Mouse (Mus musculus) cerebellum, adult 2 months (tissue): Measurements from ENCODE around the gene Strn. TPM values are rescaled to one million over a fixed set of nuclear protein-coding genes. Genes with fewer than 3 reads are reported as not detected.
"Not testable (repeated sequence)": the region's sequence is repeated elsewhere in the genome, so short reads cannot be mapped to it uniquely, and the experiment has no call there.

Experiments used
- DNase-seq, 2 experiments: peaks; one replicate each; pipeline ENCODE4 v3.0.0; 2021
- H3K27ac ChIP-seq: fragments of 200-500 bp; 2 replicates; pipeline ENCODE4 v1.5.1; 2012; ENCODE audit warnings: low read length, control low read depth, inconsistent platforms; ENCODE audit not compliant: insufficient read depth
- H3K27me3 ChIP-seq: fragments of 200-500 bp; 2 replicates; pipeline ENCODE4 v1.6.1; 2012; ENCODE audit warnings: inconsistent platforms, mild to moderate bottlenecking, low read length, moderate library complexity; ENCODE audit not compliant: control insufficient read depth, insufficient read depth
- H3K4me1 ChIP-seq: fragments of 200-500 bp; 2 replicates; pipeline ENCODE4 v1.6.1; 2011; ENCODE audit warnings: low read length; ENCODE audit not compliant: control insufficient read depth, insufficient read depth
- H3K4me3 ChIP-seq: fragments of 200-500 bp; replicated peaks from 2 replicates; pipeline ENCODE3; 2011; ENCODE audit warnings: mild to moderate bottlenecking, low read depth, low read length, control low read depth; ENCODE audit not compliant: insufficient read depth
- CTCF ChIP-seq: fragments of 200-500 bp; IDR thresholded peaks from 2 replicates; pipeline ENCODE4 v1.5.1; 2011; ENCODE audit warnings: low read depth, mild to moderate bottlenecking, control low read depth, low read length, moderate library complexity, borderline replicate concordance; ENCODE audit not compliant: insufficient read depth
- POLR2A ChIP-seq: fragments of 200-500 bp; IDR thresholded peaks from 2 replicates; pipeline ENCODE4 v1.6.1; 2011; ENCODE audit warnings: low read length, control low read depth, borderline replicate concordance; ENCODE audit not compliant: insufficient read depth
- WGBS: fragments of 180-500 bp; shearing (Covaris S2); methylation state at CpG from one replicate; pipeline ENCODE4 v1.1.7; 2018; 5-methylcytosine and 5-hydroxymethylcytosine counted together
- polyA plus RNA-seq: library from polyadenylated mRNA; depleted of rRNA; stranded (reverse); fragments of >200 nt; gene quantifications from 2 replicates; pipeline ENCODE4 v1.2.3, GENCODE M21; 2012

Gene Strn
- polyA plus RNA-seq, 1 experiment, result 25.0 TPM

DNA sequence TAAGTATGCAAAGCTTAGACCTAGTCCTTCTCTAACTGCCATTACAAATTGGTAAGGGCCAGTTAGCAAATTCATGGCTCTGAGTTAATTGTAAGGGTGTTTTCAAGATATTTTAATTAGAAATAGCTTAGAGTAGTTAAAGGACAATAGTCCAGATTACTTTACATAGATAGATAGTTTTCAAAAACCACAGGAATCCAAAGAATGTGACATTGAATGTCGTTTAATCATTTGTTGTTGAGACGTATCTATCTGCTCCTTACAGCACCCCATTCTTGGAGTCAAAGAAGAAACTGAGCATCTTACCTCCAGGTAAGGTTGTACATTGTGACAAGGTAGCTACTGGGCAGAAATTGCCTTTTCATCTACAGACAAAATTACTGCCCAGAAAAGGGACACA lies 26.7 kb downstream of the Strn start:
- TF ChIP-seq POLR2A (no peak), CTCF (no peak)
- Histone ChIP-seq H3K27me3 (no peaks in the 10 kb centered on the region), H3K4me1 (no peaks in the 10 kb centered on the region; the same call in 1 of the 2 replicates), H3K4me3 (no peak overlapping the region), H3K27ac (no peak overlapping the region)
- no peak for DNase-seq
- 82% methylated on average over 2 of the region's 2 CpGs for WGBS

- TF ChIP-seq POLR2A, result no peak
- no peak for DNase-seq
- Histone ChIP-seq H3K4me3 (no peak overlapping the region), H3K4me1 (no peaks in the 10 kb centered on the region; the same call in 1 of the 2 replicates), H3K27me3 (no peaks in the 10 kb centered on the region), H3K27ac (no peak overlapping the region)
- WGBS, result 30% methylated on average over 7 of the region's 7 CpGs
These were observed 28.6 kb downstream of the Strn start for GRCm38 (mm10) chr17:78708422-78708821.

DNA sequence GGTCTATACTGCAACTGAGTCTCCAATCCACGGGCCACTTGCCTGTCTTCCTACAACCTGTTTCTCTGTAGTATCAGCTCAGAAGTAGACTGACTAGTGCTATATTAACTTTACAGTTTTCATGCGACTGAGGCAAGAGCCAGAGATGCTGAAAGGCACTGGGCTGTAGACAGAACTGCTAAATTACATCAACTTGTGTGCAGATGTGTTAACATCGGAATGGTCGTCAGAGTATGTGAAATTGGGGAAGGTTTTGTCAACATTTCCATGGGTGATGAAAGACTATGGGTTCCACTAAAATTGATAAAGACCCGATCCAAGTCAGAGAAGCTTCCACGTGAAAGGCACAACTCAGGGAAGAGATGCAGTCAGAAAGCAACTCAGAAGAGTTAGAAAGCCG lies 34.0 kb downstream of the Strn start:
- Histone ChIP-seq H3K4me3 (no peak overlapping the region), H3K27ac (no peak overlapping the region), H3K4me1 (no peaks in the 10 kb centered on the region), H3K27me3 (no peaks in the 10 kb centered on the region)
- WGBS, result 94% methylated on average over 7 of the region's 7 CpGs
- TF ChIP-seq CTCF, result no peak
- TF ChIP-seq POLR2A, result no peak
- no peak for DNase-seq

DNA sequence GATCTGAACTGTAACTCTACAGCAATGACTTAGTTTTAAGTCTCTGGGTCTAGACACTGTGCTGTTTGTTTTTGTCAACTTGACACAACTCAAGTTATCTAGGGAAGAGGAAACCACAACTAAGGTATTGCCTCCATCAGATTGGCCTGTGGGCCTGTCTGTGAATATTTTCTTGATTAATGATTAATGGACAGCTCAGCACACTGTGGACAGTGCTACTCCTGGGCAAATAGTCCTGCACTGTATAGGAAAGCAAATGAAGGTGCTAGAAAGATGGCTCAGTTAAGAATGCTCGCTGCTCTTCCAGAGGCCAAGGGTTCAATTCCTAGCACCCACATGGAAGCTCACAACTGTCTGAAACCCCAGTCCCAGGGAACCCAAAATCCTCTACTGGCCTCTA lies 38.0 kb downstream of the Strn start:
- DNase-seq, result no peak
- Histone ChIP-seq H3K27me3 (no peaks in the 10 kb centered on the region), H3K27ac (no peak overlapping the region), H3K4me3 (no peak overlapping the region), H3K4me1 (no peaks in the 10 kb centered on the region)
- TF ChIP-seq POLR2A (no peak), CTCF (no peak)
- WGBS, result 95% methylated on average over 1 of the region's 1 CpGs

DNA sequence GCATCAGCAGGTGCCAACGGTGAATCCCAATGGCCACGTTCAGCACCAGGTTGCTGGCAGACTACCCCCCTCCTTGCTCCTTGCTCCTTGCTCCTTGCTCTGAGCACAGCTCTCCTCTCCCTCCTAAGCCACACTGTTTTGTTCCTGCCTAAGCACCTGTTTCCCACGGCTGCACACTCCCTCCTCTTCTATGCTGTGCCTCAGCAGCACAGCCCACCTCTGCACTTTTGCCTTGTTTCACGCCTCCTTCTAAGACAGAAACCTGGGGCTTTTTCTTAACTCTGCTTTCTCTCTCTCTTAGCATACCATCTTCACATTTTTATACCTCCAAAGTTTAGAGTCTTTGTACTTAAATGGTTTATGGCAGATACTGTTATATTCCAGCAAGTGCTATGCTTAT lies 39.5 kb downstream of the Strn start:
- TF ChIP-seq CTCF, result no peak
- TF ChIP-seq POLR2A, result no peak
- no peak overlapping the region for H3K27ac ChIP-seq
- H3K4me3 ChIP-seq, result no peak overlapping the region
- H3K4me1 ChIP-seq, result no peaks in the 10 kb centered on the region
- no peak for DNase-seq
- WGBS, result 93% methylated on average over 4 of the region's 4 CpGs
- H3K27me3 ChIP-seq, result no peaks in the 10 kb centered on the region

GRCm38 (mm10) chr17:78696922-78697321 lies 40.1 kb downstream of the Strn start:
- 90% methylated on average over 5 of the region's 5 CpGs for WGBS
- Histone ChIP-seq H3K4me1 (no peaks in the 10 kb centered on the region), H3K27ac (no peak overlapping the region), H3K4me3 (no peak overlapping the region), H3K27me3 (no peaks in the 10 kb centered on the region)
- no peak for DNase-seq
- no peak for TF ChIP-seq CTCF
- TF ChIP-seq POLR2A, result no peak

DNA sequence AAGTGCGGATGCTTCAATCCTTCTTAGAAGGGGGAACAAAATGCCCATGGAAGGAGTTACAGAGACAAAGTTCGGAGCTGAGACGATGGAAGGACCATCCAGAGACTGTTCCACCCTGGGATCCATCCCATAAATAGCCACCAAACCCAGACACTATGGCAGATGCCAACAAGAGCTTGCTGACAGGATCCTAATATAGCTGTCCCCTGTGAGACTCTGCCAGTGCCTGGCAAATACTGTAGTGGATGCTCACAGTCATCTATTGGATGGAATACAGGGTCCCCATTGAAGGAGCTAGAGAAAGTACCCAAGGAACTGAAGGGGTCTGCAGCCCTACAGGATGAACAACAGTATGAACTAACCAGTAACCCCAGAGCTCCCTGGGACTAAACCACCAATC lies 47.8 kb downstream of the Strn start:
- DNase-seq, H3K27me3 ChIP-seq, H3K4me1 ChIP-seq, H3K4me3 ChIP-seq, H3K27ac ChIP-seq: not testable (repeated sequence)
- WGBS, result 60% methylated on average over 3 of the region's 3 CpGs

- DNase-seq, result no peak
- TF ChIP-seq POLR2A (no peak), CTCF (no peak)
- WGBS, result 50% methylated on average over 5 of the region's 5 CpGs
- H3K4me3 ChIP-seq, result no peak overlapping the region
- H3K4me1 ChIP-seq, result no peaks in the 10 kb centered on the region
- H3K27me3 ChIP-seq, result no peaks in the 10 kb centered on the region
- H3K27ac ChIP-seq, result no peak overlapping the region
These were observed 49.0 kb downstream of the Strn start for GRCm38 (mm10) chr17:78687971-78688370.

DNA sequence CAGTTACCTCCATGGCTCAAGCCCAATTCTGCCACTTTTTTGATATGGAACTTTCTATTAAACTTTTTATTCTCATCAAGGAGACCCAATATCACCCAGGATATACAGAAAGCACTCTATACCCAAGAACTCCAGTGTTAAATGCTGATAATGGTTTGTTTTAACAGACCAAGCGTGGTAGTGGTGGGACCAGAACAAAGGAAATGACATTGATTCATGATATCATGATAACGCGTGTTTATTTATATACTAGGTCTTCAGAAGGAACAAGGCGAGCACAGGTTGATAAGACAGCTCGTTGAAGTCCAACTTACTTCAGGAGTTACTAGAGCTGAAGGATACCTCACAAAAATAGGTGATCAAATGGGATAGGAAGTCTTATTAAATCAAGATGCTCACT lies 52.0 kb downstream of the Strn start:
- no peaks in the 10 kb centered on the region for H3K4me1 ChIP-seq
- H3K27ac ChIP-seq, result no peak overlapping the region
- no peak overlapping the region for H3K4me3 ChIP-seq
- TF ChIP-seq POLR2A (no peak), CTCF (no peak)
- no peaks in the 10 kb centered on the region for H3K27me3 ChIP-seq
- DNase-seq, result no peak
- 95% methylated on average over 5 of the region's 5 CpGs for WGBS
